Mouse (Mus musculus) retina, postnatal 7 days (tissue): ENCODE data around the gene Sept10.

Experiments
- DNase-seq: peaks from one replicate; pipeline ENCODE4 v3.0.0-alpha.2; 2012; ENCODE audit warnings: low read depth, low spot score

Sept10 gene

DNA sequence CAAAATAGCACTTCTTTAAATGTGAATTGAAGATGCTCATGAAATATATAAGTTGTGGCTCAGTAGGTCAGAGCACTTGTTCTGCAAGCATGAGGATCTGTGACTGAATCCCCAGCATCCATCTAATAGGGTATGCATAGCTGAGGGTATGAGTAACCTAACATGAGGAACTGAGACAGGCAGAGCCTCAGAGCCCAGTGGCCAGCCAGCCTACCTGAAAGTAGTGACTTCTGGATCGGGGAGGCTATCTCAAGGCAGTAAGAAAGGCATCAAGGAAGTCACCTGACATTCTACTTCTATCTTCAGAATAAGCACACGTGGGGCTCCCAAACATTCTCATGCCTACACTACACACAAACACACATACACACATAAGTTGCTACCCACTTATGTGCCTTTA lies 3.5 kb upstream of the Sept10 start:
- DNase-seq: no peak

DNA sequence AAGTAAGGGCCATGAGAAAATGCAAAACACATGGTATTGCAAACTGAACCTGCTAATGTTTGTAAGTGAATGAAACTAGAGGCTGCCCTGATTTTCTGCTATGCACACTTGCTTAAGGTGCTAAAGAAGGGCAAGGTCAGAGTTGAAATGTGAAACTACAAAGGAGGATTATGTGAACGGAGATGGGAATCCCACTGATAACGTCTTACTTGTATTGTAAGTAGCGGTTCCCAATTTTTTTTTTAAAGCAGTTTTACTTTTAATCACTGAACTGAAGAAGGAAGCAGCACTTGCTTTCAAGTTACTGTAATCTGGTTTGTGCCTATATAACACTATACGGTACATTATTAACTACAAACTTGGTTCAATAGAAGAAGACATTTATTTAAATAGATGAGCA lies 2.2 kb upstream of the Sept10 start:
- DNase-seq: no peak

DNA sequence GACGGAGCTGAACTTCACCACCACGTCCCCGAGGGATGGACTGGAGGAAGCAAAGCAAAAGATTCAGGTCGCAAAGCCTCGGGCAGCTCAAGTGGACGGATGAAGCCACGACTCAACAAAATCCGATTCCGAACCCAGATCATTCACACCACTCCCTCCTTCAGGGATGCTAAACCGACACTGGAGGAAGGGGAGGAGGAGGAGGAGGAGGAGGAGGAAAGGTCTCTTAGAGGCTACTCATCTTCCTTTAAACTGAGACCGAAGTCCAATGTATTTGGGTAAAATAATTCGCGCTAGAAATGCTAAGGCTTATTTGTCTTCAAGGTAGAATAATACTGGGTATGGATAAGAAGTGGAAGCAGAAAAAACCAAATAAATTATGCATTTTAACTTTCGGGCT lies 1.7 kb upstream of the Sept10 start:
- no peak for DNase-seq

DNA sequence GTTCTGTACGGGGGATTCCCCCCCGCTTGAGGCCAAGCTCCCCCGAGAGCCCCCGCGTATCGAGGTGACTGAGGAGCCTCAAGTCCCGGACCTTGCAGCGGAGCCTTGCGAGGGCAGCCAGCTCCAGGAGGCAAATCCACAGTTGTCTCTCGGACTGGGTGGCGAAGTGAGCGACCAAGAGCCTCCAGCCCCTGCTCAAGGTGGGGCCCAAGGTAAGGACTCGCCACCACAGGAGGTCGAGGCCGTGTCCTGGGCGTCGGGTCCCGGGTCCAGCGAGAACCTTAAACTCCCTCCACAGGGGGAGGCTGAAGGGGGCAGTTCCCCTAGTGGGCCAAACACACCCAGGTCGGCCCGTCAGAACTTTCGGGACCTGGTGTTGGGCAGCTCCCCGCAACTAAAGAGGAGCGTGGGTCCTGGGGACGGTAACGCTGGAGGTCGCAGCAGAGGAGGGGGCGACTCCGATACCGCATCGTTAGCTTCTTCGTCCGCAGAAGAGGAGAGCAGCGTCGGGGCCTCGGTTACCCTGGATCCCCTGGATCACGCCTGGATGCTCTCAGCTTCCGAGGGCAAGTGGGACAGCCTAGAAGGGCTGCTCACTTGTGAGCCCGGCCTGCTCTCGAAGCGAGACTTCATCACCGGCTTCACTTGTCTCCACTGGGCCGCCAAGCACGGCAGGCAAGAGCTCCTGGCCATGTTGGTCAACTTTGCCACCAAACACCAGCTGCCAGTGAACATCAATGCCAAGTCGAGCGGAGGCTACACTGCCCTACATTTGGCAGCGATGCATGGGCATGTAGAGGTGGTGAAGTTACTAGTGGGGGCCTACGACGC lies 839 bp upstream of the Sept10 start:
- no peak for DNase-seq

DNA sequence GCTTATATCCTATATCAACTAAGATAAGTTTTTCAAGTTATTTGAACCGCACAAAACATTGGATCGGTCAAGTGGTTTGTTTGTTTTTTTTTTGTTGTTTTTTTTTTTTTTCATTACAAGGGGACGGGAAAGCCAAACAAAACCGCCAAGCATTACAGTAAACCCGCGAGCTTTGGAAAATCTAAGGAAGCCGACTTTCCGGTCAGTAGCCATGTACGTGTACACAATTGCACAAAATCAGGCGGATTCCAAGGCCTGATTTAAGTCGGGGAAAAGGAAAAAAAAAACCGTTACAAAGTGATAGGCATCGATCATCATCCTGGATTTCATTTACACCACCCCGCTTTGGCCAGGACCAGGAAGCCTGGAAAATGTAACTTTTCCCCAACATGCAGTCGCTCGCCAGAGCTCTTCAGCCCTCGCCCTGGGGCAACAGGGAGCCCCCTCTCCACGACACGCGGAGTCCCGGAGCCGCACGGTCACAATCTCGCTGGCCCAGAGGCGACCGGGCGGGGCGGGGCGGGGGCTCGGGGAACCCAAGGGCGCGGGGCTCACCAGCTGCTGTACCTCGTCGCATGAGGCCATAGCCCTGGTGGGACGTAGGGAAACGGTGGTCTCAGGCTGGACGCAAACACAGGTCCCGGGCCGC lies 699 bp downstream of the Sept10 start:
- DNase-seq: no peak

DNA sequence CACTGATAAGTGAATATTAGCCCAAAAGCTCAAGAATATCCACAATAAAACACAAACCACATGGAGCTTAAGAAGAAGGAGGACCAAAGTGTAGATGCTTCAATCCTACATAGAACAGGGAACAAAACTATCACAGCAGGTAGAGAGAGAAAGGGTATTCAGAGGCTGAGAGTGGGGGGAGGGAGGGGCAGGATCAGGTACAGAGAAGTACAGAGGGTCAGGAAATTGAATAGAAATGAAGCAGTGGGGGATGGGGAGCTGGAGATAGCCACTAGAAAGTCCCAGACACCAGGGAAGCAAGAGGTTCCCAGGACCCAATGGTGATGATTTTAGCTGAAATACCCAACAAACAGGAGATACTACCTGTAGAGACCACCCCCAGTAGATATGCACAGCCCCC lies 21.6 kb downstream of the Sept10 start:
- DNase-seq: no peak

DNA sequence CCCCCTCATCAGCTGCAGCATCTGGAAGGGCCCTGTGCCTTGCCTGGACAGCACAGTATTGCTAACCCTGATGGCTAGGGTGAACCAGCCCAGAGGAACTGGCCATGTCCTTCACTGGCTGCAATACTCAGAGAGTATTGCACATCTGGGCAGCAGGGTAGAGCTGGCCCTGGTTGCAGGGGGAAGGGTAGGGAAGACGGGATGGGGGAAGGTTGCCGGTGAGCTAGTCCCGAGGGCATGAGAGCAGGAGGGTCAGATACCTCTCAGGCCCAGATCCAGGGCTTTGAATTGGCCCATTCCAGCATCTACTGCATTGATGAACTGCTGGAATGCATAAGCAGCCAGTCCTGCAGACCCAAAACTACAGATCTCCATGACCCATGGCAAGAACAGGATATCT lies 24.9 kb downstream of the Sept10 start:
- no peak for DNase-seq

DNA sequence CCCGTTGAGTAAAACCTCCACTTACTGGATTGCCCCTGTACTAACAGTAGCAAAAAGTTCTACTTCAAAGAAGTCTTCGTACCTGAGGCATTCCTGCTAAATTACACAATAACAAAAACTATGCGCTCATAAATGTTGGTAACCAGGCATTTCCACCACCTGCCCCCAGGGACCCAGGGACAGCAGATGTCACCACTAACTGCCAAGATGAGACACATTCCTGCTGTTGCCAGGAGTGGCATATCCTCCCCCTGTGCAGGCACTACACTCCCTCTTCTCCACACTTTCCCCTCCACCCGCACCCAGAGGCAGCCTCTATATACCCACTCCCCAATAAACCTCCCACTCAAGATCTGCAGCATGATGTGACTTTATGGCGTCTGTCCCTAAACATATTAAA lies 26.8 kb downstream of the Sept10 start:
- no peak for DNase-seq

DNA sequence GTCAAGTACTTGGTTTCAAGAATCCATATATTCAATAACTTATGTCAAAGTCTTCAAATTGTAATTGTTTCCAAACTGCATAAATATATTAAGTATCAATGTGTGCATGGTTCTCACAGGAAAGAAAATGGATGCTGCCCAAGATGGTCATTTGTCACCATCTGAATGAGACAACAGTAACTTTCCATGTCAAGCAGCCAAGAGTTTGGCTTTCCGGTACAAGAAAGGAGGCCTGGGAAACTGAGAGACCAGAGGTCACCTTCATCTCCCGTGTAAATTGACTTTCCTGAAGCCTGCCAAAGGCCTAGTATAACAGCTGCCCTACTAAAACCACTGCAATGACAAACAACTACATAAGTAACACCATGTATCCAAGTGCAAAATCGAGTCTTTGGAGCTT lies 39.3 kb downstream of the Sept10 start:
- no peak for DNase-seq

DNA sequence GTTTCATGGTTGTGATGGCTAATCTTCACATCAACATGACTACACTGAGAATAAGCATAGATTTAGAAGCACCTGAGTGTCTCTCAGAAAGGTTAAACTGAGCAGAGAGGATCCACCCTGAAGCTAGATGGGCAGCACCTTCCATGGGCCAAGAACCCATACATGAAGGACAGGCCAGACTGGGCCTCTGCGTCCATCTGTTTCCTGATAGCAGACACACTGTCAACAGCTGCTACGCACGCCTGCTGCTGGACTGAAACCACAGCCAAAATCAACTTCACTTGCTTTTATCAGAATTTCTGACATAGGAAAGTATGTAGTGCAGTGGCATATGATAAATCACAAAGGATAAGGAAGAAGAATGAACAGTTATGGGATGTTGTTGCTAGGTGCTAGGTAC lies 42.0 kb downstream of the Sept10 start:
- no peak for DNase-seq

DNA sequence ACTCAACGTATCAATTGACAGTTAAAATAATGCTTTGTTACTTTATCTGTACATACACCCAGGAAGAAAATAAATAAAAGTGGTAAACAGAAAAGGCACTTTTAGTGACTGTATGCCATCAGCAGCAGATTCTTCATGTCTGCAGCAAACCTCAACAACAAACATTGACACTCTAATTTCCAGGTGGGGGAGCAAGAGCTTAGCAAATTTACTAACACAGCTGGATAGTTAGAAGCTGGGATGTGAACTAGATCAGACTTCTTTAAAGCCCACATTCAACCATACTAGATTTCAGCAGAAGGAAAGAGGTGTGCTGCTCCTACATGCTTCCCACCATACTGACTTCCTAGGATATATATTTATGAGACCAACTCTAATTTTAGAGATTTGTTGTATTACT lies 49.1 kb downstream of the Sept10 start:
- DNase-seq: no peak

DNA sequence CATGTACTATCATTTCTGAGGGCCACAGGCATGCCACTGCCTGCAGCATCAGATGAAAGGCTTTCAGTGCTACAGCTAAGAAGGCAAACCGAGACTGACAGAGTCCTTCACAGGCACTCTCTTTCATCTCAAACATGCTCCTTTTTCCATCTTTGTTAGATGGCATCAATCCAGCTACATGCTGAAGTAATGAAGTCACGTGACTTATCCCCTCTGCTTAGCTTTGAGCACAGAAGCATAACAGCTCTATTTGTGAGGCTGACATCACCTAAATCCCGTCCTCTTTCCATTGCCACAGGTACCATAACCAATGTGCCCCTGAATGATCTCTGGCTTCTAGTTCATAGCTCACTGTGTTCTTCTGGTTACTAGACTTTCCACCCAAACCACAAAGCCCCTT lies 50.6 kb downstream of the Sept10 start:
- no peak for DNase-seq

DNA sequence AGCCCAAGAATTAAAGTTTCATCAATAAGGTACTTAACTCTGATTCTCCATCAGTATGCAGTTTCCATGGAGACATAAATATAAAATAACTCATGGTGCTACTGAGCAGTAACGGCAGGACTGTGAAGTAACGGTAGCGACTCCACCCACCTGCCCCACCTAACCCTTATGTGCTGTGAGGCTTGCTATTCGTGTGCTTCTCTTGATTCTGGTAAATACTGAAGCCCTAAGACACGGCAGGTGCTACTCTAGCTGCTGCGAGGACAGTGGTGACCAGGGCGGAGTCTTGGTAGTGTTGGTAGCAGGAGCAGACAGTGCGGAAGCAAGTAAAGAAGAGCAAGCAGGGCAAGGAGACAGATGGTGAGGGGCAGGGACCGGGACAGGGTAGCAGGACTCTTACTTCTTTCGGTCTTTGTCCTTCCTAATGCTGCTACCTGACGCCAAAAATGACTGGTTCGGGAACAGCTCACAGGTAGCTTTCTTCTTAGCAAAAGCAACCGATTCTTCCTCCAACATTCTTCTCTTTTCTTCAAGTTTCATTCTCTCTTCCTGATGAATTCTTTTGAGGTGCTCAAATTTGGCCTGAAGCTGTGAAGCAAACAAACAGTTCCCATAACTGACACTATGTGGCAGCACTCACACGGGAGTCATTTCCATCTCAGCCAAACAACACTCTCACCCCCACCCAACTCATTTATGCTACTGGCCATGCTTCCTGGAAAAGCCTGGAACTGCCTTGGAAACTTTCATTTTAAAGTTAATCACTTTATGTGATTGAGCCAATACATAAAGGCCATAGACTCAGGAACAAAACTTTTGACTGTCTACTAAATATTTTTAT lies 55.3 kb downstream of the Sept10 start:
- peak; percentile 29 for DNase-seq

DNA sequence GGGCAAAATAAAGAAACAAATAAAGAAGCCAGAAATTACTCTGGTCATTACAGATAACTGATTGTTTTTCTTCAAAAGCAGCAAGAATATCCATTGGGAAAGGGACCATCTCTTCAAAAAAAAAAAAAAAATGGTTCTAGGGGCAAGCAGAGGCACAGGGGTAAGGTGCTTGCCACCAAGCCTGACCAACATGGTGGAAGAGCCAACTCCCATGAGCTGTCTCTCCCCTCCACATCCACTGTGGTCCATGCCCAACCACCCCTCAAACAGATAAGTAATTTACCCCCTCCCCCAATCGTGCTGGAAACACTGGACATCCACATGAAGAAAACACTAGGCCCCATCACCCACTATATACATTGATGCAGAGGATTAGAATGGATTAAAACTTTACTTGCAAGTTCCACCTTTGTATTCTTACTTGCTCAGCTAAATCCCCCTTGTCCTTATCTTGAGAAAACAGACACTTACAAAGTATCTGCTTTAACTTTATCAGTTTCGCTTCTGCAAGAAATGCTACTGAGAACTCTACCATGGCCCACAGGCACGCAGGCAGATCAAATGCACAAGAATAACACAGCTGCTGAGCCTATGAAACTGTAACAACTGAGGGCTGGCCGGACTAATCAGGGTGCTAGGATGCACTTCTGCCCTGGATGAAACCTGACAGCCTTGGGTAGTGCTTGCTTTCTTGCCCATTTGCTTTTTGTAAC lies 59.3 kb downstream of the Sept10 start:
- no peak for DNase-seq

DNA sequence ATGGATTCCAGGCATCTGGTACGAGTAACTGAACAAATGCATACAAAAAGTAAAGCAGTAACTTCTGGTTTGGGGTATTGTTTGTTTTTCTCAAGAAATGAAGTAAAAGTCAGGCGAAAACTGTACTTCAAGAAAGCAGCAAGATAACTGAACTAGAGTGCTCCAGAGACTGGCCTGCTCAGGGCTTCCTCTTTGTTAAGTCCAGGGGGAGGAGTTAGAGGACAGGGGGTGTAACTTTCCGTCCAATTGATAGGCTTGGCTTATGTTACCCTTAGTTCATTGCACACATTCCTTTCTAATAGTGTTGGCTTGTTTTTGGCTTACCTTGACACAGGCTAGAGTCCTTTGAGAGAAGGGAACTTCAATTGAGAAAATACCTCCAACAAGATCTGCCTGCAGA lies 63.0 kb downstream of the Sept10 start:
- no peak for DNase-seq

DNA sequence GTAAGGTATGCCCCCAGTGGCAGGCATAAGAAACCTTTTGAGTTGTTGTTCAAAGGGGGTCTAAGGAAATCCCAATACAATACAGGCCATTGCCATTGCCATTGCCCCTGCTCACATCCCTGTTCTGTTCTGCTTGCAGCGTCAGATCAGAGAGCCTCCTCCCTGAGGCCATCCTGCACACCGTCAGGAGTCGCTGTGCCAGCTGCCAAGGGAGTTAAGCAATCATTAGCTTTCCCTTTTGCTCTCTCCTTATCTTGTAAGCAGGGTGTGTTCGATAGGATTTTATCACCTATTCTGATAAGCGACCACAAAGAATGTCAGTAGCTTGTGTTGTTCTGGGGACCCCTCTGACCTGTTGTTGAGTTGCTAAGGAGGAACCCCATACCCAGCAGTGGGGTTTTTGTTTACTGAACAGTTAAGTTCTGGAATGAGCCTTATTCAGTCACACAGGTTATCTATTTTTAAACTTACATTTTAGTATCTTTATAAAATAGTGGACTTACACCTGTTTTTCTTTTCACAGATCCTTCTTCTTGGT lies 69.0 kb downstream of the Sept10 start:
- DNase-seq: no peak

DNA sequence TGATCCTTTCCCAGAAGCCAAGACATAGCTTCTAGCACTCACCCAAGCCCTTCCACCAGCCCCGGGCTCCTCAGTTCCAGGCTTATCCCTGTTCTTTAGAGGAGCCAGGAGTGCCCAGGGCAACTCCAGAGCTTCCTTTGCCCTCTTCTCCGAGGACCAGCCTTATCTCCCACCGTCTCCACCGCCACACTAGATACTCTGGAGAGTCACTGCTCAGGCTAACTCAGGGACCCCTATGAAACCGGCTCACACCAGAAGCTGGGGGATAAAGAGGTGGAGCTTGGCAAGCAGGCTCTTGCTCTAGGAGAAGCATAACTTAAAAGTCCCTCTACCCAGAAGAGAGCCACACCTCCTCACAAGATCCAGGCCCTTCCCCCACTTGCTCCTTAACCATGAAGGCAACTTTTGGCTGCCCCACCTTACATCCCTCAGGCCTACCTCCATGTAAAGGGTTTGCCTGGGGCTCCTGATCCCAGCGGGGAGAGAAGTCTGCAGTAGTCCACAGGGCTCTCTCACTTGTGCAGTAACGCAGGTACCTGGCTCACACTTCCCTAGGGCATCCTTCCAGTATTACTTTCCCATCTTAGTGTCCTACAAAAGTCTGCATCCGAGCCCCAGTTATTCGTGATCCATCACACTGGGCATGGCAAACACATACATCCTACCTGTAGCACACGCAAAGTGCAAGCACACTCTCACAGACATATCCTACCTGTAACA lies 70.5 kb downstream of the Sept10 start:
- no peak for DNase-seq

DNA sequence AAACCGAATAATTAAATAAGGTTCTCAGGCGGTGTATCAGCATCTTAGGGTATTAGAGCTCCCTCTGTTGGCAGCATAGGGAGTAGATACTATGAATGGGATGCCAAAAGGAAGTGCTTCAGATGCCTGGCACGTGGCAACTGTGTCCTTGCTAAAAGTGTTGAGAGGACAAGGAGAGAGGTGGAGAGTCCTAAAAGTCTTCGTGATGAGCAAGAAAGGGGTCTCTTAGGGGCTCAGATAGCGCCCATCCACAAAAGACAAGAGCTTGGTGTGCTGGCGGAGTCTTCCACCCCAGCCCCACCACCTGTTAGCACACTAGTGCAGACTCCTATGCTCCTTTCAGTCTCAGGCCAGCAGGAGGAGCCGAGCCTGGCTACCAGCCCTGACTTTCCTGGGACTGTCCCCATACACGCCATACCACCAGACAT lies 71.7 kb downstream of the Sept10 start:
- DNase-seq: peak; percentile 34

DNA sequence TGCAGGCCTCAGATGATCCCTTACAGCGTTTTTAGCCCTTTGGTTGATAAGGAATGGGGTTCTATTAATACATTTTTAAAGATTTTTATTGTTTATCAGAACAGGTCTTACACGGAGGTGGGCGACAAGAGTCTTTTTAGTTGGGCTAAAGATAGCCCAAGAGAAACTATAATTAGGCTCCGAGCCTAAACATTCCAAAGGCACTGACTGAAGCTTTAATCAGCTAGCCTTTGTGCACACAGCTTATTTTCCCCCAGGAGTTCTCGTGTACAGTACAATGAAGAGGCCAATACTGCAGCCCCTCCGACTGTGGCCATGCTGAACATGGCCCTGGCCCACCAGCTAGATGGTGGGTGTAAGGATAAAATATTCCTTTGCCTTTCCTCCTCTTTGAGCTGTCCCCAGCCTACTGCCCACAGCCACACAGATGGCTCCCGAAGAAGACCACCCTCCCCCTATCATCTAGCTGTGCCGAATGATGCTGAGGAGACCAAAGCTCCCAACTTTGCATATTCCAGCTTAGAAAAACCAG lies 88.1 kb downstream of the Sept10 start:
- no peak for DNase-seq

DNA sequence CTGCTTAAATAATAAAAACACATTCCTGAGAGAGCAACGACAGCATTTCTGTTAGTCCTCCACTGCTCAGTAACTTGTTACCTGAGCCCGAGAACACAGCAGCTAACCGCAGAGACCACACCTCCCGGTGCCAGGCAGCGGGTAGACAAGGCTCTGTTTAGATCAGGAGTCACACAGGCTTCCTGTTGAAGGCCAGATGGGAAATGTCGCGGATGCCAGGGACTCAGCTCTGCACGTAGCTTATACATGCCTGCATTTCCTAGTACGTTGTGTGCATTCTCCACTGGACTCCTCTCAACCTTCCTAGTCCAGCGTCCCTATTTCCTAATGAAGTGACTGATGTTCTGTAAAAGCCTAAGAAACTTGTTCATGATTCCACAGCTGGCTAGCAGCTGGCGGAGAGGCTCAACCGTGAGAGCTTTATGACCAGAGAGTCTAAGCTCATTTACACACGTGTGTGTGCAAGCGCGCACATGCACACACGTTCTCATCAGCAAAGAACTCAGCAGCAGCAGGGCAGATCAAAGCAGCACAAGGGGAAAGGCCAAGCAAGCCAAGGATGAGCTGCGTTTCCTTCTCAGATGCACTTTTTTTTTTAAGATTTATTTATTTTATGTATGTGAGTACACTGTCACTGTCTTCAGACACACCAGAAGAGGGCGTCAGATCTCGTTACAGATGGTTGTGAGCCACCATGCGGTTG lies 89.6 kb downstream of the Sept10 start:
- DNase-seq: no peak
